Mouse (Mus musculus) lung, postnatal 0 days (tissue): ENCODE measurements around the gene Pik3c2b.

Experiments used
- CTCF ChIP-seq: IDR thresholded peaks from 2 replicates; pipeline ENCODE4 v1.5.1; 2016; ENCODE audit warnings: antibody characterized with exemption, mild to moderate bottlenecking
- EP300 ChIP-seq: IDR thresholded peaks from 2 replicates; pipeline ENCODE4 v1.6.1; 2016; ENCODE audit warnings: antibody characterized with exemption, mild to moderate bottlenecking, control low read depth

DNA sequence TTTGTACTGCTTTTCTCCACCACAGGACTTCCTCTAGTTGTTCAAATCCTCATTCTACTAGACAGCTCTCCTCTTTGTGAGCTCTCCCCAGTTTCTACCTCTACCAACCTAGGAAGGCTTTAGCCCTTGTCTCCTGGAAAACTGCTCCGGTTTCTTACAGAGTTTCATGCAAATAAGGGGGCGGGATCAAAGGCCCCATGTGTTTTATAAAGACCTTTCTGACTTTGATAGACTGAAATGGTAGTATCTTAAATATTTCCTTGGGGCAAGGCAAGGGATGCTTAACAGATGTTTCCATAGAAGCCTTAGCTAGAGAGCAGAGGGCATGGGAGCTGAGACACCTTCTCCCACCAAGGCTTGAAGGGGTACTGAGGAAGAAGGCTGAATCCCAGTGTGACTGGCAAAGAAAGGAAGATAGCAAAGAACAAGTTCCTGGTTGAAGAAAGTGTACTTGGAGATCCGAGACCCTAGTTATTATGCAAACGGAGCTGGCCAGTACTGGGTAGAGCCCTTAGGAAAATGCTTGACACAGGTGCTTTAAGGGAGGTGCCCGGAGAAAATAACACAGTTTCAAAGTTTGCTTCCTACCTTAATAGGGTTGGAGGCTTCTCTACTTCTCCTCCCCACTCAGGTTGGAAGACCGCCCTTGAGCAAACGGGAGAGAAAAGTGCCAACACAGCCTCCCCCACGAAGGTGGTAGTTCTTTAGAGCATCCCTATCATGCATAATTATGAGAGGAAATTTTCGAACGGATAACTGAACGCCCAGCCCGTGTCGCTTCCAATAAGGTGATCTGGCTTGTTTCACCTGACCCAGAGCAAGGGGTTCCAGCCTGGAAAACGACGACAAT is at the start of gene Pik3c2b:
- no peak for TF ChIP-seq EP300
- no peak for TF ChIP-seq CTCF
